Mouse (Mus musculus): Measurements from ENCODE around the gene Gm3239. TPM values are rescaled to one million over a fixed set of nuclear protein-coding genes. Genes with fewer than 3 reads are reported as not detected.

The Gm3239 gene
- total RNA-seq (2023) = 0.34 TPM

GRCm38 (mm10) chr14:4663892-4664291 lies at the start of gene Gm3239:
Gene Gm3239, plus strand, starts transcription at chr14:4664192.

GRCm38 (mm10) chr14:4632052-4632451 lies 31.9 kb upstream of the Gm3239 start, which contains the start of gene Gm8159:
Gene Gm8159, plus strand, starts transcription at chr14:4632352.

GRCm38 (mm10) chr14:4708938-4709337 lies 44.9 kb downstream of the Gm3239 start, which contains the start of gene Gm7876:
Gene Gm7876, plus strand, starts transcription at chr14:4709238.

Other genes with a start within 250 kb of the Gm3239 start
- not detected for gene Gm3164, start 248.7 kb upstream of the Gm3239 start, total RNA-seq (2023)
- 3.4 TPM for gene Gm3173, start 233.2 kb upstream of the Gm3239 start, total RNA-seq (2023)
- gene Gm3182, start 182.4 kb upstream of the Gm3239 start, total RNA-seq (2023) = not detected
- not detected for gene Gm3047, start 108.8 kb upstream of the Gm3239 start, total RNA-seq (2023)
- not detected for gene Gm8159, start 31.8 kb upstream of the Gm3239 start, total RNA-seq (2023)
- gene Gm7876, start 45.0 kb downstream of the Gm3239 start, total RNA-seq (2023) = not detected
- not detected for gene Gm3252, start 62.6 kb downstream of the Gm3239 start, total RNA-seq (2023)
- not detected for gene Gm9602, start 112.1 kb downstream of the Gm3239 start, total RNA-seq (2023)
- gene Gm3269, start 173.9 kb downstream of the Gm3239 start, total RNA-seq (2023) = not detected
- not detected for gene Gm3264, start 191.4 kb downstream of the Gm3239 start, total RNA-seq (2023)
- not detected for gene Gm3278, start 228.2 kb downstream of the Gm3239 start, total RNA-seq (2023)

Measured in CD8-positive naive resting alpha-beta T cell, adult 57 days (primary cell).